Mouse (Mus musculus) midbrain, embryonic 13.5 days (tissue): ENCODE measurements around the gene Kcnh4. TPM values are rescaled to one million over a fixed set of nuclear protein-coding genes. Genes with fewer than 3 reads are reported as not detected.

Experiments
- ATAC-seq: fragments of 200-750 bp; cut with Nextera tagmentation; 2 replicates; pipeline ENCODE4 v1.8.0; 2017; ENCODE audit warnings: mild to moderate bottlenecking, moderate TSS enrichment, moderate library complexity
- H3K27ac ChIP-seq: fragments of 300-500 bp; sonication (generic); 2 replicates; pipeline ENCODE4 v1.5.1; 2015; ENCODE audit warnings: inconsistent platforms, mild to moderate bottlenecking, moderate library complexity
- H3K27me3 ChIP-seq: fragments of 300-500 bp; sonication (generic); 2 replicates; pipeline ENCODE4 v1.6.1; 2015; ENCODE audit warnings: mild to moderate bottlenecking, inconsistent platforms
- H3K36me3 ChIP-seq: fragments of 300-500 bp; sonication (generic); 2 replicates; pipeline ENCODE4 v1.6.1; 2015; ENCODE audit warnings: mild to moderate bottlenecking, inconsistent platforms
- H3K4me1 ChIP-seq: fragments of 300-500 bp; sonication (generic); replicated peaks from 2 replicates; pipeline ENCODE4 v1.6.1; 2015; ENCODE audit warnings: inconsistent platforms
- H3K4me2 ChIP-seq: fragments of 300-500 bp; sonication (generic); replicated peaks from 2 replicates; pipeline ENCODE4 v1.6.1; 2015; ENCODE audit warnings: moderate library complexity, mild to moderate bottlenecking, inconsistent platforms
- H3K4me3 ChIP-seq: fragments of 300-500 bp; sonication (generic); replicated peaks from 2 replicates; pipeline ENCODE4 v1.5.1; 2015; ENCODE audit warnings: mild to moderate bottlenecking, inconsistent platforms
- H3K9ac ChIP-seq: fragments of 300-500 bp; sonication (generic); replicated peaks from 2 replicates; pipeline ENCODE4 v1.6.1; 2015; ENCODE audit warnings: mild to moderate bottlenecking, inconsistent platforms
- H3K9me3 ChIP-seq: fragments of 300-500 bp; sonication (generic); 2 replicates; pipeline ENCODE4 v1.6.1; 2016; ENCODE audit warnings: mild to moderate bottlenecking, inconsistent platforms
- WGBS: fragments of 180-500 bp; shearing (Covaris S2); methylation state at CpG from one replicate; pipeline ENCODE4 v1.1.7; 2015; 5-methylcytosine and 5-hydroxymethylcytosine counted together
- polyA plus RNA-seq: library from polyadenylated mRNA; unstranded; fragments of >200 nt; fragmentation: Nextera tagmentation; extraction: Ambion mirVana; gene quantifications from 2 replicates; pipeline ENCODE4 v1.2.1, GENCODE M21; 2015

Kcnh4 gene
- polyA plus RNA-seq, 1 experiment from 2014 or later: 8.4 TPM

DNA sequence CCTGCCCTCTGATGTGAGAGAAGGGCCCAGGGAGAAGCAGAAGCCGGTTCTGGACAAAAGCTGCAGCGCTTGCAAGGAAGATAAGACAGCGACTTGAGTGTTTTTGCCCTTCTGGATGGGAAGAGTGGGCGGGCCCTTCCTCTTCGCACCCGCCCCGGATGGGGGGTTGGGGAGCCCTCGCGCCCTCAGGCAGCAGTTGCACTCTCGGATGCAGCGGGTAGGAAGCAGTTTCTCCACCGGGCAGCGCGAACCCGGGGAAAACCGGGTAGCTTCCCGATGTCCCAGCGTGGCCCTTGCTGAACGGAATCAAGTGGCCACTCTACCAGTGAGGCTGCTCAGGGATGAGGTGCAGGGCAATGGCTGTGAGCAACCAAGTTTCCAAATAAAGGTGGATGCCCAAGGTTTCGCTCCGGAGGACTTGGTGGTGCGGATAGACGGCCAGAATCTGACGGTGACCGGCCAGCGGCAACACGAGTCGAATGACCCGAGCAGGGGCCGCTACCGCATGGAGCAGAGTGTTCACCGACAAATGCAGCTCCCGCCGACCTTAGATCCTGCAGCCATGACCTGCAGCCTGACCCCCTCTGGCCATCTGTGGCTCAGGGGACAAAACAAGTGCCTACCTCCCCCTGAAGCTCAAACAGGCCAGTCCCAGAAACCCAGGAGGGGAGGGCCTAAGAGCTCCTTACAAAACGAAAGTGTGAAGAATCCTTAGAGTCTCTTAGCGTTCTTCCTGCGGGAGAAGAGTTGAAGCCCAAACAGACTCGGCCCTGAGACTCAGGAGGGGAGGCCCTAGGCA is 45.8 kb downstream of the Kcnh4 start, which contains the start of gene Hspb9:
TSS of gene Hspb9 (plus strand) at position 116 of the 799 bp plus-strand sequence.
- H3K27ac ChIP-seq: no peak within 1 kb of the TSS
- no peak for ATAC-seq
- peak within 1 kb of the TSS; percentile 10; the same call in 1 of the 2 replicates for H3K9ac ChIP-seq
- whole genome bisulfite sequencing: 5% methylated on average over 38 of the region's 38 CpGs
- H3K4me3 ChIP-seq: no peak within 1 kb of the TSS
- H3K9me3 ChIP-seq: no peaks in the 10 kb centered on the region
- H3K4me2 ChIP-seq: peak within 1 kb of the TSS; percentile 21; the same call in 1 of the 2 replicates
- H3K4me1 ChIP-seq: peaks cover 38% of the 10 kb centered on the region
- no peaks in the 10 kb centered on the region for H3K27me3 ChIP-seq
- peaks cover 55% of the 10 kb centered on the region for H3K36me3 ChIP-seq

GRCm38 (mm10) chr11:100713174-100713573 is 46.6 kb downstream of the Kcnh4 start:
- H3K4me3 ChIP-seq: no peak overlapping the region
- H3K36me3 ChIP-seq: peaks cover 55% of the 10 kb centered on the region
- H3K9me3 ChIP-seq: no peaks in the 10 kb centered on the region
- H3K4me1 ChIP-seq: peaks cover 38% of the 10 kb centered on the region
- no peaks in the 10 kb centered on the region for H3K27me3 ChIP-seq
- H3K27ac ChIP-seq: no peak overlapping the region
- H3K9ac ChIP-seq: peak overlapping the region; percentile 10; the same call in 1 of the 2 replicates
- no peak for ATAC-seq
- 51% methylated on average over 4 of the region's 4 CpGs for WGBS
- no peak overlapping the region for H3K4me2 ChIP-seq

DNA sequence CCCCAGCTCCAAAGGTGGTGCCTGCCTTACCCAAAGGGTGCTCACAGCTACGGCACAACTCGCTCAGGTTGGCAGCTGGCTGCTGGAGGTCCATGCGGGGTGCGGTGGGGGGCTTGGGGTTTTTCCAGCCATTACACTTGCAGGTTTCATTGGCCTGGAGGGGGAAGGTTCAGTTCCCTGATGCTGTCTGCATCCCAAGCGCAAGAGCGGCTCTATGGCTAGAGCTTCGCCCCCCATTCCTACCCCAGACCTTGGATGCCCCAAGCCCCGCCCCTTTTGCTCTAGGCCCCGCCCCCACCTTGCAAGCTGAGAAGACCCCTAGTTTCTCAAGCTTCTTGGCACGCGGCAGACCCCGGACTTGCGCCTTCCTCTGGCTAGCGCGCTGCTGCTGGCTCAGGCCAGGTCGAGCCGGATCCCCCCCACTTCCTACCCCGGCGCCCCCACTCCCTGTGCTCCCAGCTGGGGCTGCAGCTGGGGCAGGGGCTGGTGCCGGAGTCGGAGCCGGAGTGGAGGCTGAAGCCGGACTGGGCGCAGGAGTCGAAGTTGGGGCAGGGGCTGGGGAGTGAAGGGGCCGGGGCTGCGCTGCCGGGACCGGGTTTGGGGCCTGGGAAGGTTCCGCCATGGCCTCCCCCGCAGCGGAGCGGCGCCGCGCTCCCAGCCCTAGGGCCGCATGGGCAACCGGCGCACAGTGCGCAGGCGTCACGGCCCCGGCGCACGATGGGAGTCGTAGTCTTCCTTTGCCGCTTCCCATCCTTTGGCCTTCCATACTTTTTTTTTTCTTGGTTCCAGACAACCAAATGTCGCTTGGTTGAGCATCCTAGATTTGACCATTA is 47.7 kb downstream of the Kcnh4 start, which contains the start of gene Kat2a:
TSS of gene Kat2a (minus strand) at position 683 of the 833 bp plus-strand sequence.
- Histone ChIP-seq H3K27me3 (no peaks in the 10 kb centered on the region), H3K9ac (peak within 1 kb of the TSS; percentile 92), H3K36me3 (peaks cover 55% of the 10 kb centered on the region), H3K9me3 (no peaks in the 10 kb centered on the region), H3K4me3 (peak within 1 kb of the TSS; percentile 99), H3K4me1 (peaks cover 38% of the 10 kb centered on the region), H3K4me2 (peak within 1 kb of the TSS; percentile 76), H3K27ac (peak within 1 kb of the TSS; percentile 74)
- peak; percentile 90 for ATAC-seq
- 2% methylated on average over 48 of the region's 48 CpGs for WGBS

GRCm38 (mm10) chr11:100710977-100711376 is 48.8 kb downstream of the Kcnh4 start:
- peaks cover 38% of the 10 kb centered on the region for H3K4me1 ChIP-seq
- no peaks in the 10 kb centered on the region for H3K9me3 ChIP-seq
- no peak overlapping the region for H3K4me3 ChIP-seq
- WGBS: 91% methylated on average over 4 of the region's 4 CpGs
- peaks cover 55% of the 10 kb centered on the region for H3K36me3 ChIP-seq
- no peak for ATAC-seq
- no peak overlapping the region for H3K27ac ChIP-seq
- H3K4me2 ChIP-seq: peak overlapping the region; percentile 76; the same call in 1 of the 2 replicates
- no peaks in the 10 kb centered on the region for H3K27me3 ChIP-seq
- H3K9ac ChIP-seq: 0 out of 2 replicates have a peak overlapping the region, but pooled peaks have one; percentile 4

DNA sequence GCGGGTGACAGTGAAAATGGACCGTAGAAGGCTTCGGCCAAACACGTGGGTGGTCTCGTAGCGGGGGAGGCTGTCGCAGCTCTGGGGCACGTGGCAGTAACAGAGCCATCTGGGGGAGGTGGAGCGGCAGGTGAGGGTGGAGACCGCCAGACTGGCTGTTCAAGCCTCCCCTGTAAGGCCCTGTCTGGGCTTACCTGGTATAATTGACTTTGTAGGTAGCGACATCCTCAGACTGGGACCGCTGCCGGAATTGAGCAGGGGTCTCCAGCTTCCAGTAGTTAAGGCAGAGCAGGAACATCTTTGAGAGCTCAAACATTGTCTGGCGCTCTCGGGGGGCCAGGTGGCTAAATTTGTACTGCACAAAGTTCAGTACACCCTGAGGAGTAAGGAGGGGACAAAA is 49.2 kb downstream of the Kcnh4 start:
- peaks cover 55% of the 10 kb centered on the region for H3K36me3 ChIP-seq
- 0 out of 2 replicates have a peak overlapping the region, but pooled peaks have one; percentile 17 for H3K9ac ChIP-seq
- H3K4me2 ChIP-seq: no peak overlapping the region
- H3K4me1 ChIP-seq: peaks cover 38% of the 10 kb centered on the region
- ATAC-seq: no peak
- 95% methylated on average over 15 of the region's 15 CpGs for WGBS
- H3K9me3 ChIP-seq: no peaks in the 10 kb centered on the region
- no peak overlapping the region for H3K4me3 ChIP-seq
- no peak overlapping the region for H3K27ac ChIP-seq
- H3K27me3 ChIP-seq: no peaks in the 10 kb centered on the region

DNA sequence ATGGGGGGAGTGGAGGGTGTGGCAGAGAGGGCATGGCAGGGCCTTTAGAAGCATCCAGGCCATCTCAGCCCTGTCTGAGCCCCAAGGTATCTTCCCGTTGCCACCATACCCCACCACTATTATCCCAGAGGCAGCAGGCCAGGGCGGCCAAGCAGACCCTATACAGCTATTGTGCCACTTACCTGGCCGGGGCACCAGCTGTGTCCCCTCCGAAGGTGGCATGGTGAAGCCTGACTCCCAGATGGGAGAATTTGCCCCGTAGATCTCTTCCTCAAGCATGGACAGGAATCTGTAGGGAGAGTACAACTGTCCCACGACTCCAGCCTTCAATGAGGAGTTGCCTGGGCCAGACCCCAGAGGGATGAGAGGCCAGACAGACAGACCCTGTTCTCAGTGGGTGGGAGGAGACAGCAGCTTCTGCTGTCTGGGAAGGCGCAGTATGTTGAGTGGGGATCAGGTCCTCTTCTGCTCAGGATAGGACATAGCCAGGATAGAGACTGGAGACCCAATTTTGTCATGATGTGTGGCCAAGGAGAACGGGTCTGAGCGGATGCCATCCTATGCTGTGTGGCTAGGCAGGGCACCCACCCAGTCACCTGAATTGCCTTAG is 50.4 kb downstream of the Kcnh4 start:
- Histone ChIP-seq H3K27me3 (no peaks in the 10 kb centered on the region), H3K27ac (no peak overlapping the region), H3K4me1 (peaks cover 31% of the 10 kb centered on the region), H3K9ac (no peak overlapping the region), H3K4me2 (no peak overlapping the region), H3K9me3 (no peaks in the 10 kb centered on the region), H3K36me3 (peaks cover 59% of the 10 kb centered on the region), H3K4me3 (no peak overlapping the region)
- no peak for ATAC-seq
- WGBS: 92% methylated on average over 9 of the region's 9 CpGs

DNA sequence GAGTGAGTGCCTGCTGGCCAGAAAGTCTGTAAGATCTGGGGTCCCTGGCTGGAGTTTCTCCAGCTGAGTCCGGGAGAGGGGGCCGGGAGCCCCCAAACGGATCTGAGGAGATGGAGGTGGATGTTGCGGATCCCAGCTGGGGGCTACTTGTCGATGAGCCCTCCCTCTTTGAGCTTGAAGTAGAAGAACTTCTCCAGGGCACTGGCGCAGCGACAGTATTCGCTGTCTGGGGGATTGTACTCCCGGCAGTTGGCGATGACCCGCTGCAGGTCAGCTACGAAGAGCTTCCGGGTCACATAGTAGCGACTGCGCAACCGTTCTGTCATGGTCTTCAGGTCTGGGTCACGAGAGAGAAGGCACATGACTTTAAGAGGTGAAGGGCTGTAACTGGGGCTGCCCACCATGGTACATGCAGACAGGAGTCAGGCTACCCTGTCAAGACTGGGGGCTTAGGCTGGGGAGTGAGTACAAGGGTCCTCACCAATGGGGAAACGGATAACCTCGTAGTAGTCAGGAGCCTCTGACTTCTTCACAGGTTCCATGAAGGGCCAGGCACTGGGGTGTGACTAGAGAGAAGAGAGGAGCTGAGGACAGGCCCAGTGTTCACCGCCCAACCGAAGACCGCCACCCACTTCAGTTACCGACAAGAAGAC is 54.5 kb downstream of the Kcnh4 start:
- no peak for ATAC-seq
- Histone ChIP-seq H3K36me3 (peaks cover 60% of the 10 kb centered on the region), H3K27me3 (peaks cover 14% of the 10 kb centered on the region; the same call in 1 of the 2 replicates), H3K9ac (no peak overlapping the region), H3K27ac (no peak overlapping the region), H3K4me1 (peaks cover 5% of the 10 kb centered on the region), H3K4me3 (no peak overlapping the region), H3K4me2 (no peak overlapping the region), H3K9me3 (no peaks in the 10 kb centered on the region)
- WGBS: 94% methylated on average over 23 of the region's 23 CpGs

DNA sequence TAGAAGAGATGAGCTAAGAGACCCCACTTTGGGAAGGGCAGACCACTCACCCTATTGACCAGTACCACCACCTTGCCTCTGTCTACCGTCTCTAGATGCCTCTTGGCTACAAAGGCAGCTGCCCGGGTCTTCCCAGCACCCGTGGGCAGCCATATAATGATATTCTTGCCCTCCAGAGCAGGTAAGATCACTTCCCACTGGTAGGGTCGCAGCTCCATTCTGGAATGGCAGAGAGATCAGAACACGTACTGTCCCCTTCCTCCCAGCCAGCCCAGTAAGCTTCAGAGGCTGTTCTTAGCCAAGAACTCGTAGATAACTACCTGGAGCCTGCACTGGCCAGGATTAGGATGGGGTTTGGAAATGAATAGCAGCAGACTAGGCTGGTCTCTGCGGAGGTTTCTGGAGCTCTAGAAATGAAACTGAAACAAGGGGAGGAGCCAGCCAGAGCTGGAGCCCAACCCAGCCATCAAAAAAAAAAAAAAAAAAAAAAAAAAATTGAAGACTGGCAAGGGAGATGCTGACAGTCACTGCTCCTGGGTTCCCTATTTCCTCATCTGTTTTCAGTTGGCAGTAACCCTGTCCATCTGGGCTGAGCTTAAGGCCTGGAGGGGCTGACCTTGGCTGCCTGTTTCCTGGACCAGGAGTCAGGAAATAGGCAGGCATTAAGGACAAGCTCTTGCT is 55.8 kb downstream of the Kcnh4 start, which contains the start of gene Dhx58:
TSS of gene Dhx58 (minus strand) at position 421 of the 681 bp plus-strand sequence.
- Histone ChIP-seq H3K4me3 (no peak within 1 kb of the TSS), H3K36me3 (peaks cover 48% of the 10 kb centered on the region), H3K9me3 (no peaks in the 10 kb centered on the region), H3K27ac (no peak within 1 kb of the TSS), H3K27me3 (peaks cover 14% of the 10 kb centered on the region; the same call in 1 of the 2 replicates), H3K4me2 (no peak within 1 kb of the TSS), H3K4me1 (peaks cover 5% of the 10 kb centered on the region), H3K9ac (no peak within 1 kb of the TSS)
- ATAC-seq: no peak
- WGBS: 71% methylated on average over 7 of the region's 7 CpGs

GRCm38 (mm10) chr11:100703366-100703765 is 56.4 kb downstream of the Kcnh4 start:
- 68% methylated on average over 11 of the region's 11 CpGs for WGBS
- H3K36me3 ChIP-seq: peaks cover 42% of the 10 kb centered on the region
- no peak overlapping the region for H3K27ac ChIP-seq
- ATAC-seq: no peak
- no peak overlapping the region for H3K4me2 ChIP-seq
- H3K9me3 ChIP-seq: no peaks in the 10 kb centered on the region
- peaks cover 14% of the 10 kb centered on the region; the same call in 1 of the 2 replicates for H3K27me3 ChIP-seq
- H3K9ac ChIP-seq: no peak overlapping the region
- H3K4me1 ChIP-seq: peaks cover 5% of the 10 kb centered on the region
- H3K4me3 ChIP-seq: no peak overlapping the region

- H3K4me3 ChIP-seq: no peak overlapping the region
- peaks cover 14% of the 10 kb centered on the region; the same call in 1 of the 2 replicates for H3K27me3 ChIP-seq
- no peak overlapping the region for H3K9ac ChIP-seq
- H3K4me1 ChIP-seq: peaks cover 5% of the 10 kb centered on the region
- ATAC-seq: no peak
- H3K36me3 ChIP-seq: peaks cover 37% of the 10 kb centered on the region
- no peak overlapping the region for H3K27ac ChIP-seq
- WGBS: 50% methylated on average over 7 of the region's 7 CpGs
- H3K4me2 ChIP-seq: no peak overlapping the region
- no peaks in the 10 kb centered on the region for H3K9me3 ChIP-seq
Observed at GRCm38 (mm10) chr11:100702906-100703305, 56.8 kb downstream of the Kcnh4 start.
